Mouse (Mus musculus) retina, embryonic 14.5 days (tissue): ENCODE results near the gene Mmrn2.

ENCODE experiments used
- DNase-seq: peaks from one replicate; pipeline ENCODE4 v3.0.0-alpha.2; 2015; ENCODE audit warnings: low spot score

The Mmrn2 gene

GRCm38 (mm10) chr14:34375415-34375904 is at the start of gene Mmrn2:
TSS of gene Mmrn2 (plus strand) at chr14:34375465.
- DNase-seq = no peak

- no peak for DNase-seq
Measured at GRCm38 (mm10) chr14:34326606-34327005, 48.7 kb upstream of the Mmrn2 start.

DNA sequence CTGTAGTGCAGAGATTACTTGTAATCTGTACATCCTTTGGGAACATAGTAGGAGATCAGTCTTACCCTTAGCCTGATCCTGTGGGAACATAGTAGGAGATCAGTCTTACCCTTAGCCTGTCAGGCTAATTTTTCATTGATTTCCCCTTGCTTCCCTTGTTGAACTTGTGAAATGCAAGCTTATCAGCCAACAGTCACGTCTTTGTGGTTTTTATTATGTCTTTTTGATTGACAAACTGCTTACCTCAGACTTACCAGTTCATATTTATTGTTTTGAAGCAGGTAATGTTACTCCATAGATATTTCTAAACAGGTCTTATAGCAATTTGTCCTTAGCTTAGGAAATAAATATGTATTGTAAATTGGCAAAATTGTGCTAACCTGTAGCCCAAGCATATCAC is 47.6 kb upstream of the Mmrn2 start:
- no peak for DNase-seq

DNA sequence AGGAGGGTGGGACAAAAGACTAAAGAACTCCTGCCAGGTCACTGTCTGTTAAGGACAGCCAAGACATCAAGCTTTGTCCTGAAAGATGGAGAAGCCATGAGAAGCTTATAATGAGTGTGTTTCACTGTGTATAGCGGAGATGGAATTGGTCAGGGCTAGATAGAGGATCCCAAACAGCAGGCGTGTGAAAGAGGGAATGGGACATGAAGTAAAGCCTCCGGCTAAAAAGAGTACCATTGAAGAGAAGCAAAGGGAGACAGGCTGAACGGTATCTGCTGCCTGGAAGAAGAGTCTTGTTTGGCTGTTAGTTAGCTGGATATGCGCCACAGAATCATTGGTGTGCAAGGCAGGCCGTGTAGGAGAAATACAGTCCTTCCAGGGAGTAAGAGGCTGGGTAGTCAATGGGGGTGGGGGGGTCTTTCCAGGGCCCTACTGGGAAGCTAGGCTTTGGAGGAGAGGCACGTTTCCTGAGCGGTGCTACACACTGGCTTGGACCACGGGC is 44.6 kb upstream of the Mmrn2 start:
- DNase-seq = no peak

GRCm38 (mm10) chr14:34331886-34332285 is 43.4 kb upstream of the Mmrn2 start:
- DNase-seq = no peak

GRCm38 (mm10) chr14:34332476-34332875 is 42.8 kb upstream of the Mmrn2 start:
- no peak for DNase-seq

DNA sequence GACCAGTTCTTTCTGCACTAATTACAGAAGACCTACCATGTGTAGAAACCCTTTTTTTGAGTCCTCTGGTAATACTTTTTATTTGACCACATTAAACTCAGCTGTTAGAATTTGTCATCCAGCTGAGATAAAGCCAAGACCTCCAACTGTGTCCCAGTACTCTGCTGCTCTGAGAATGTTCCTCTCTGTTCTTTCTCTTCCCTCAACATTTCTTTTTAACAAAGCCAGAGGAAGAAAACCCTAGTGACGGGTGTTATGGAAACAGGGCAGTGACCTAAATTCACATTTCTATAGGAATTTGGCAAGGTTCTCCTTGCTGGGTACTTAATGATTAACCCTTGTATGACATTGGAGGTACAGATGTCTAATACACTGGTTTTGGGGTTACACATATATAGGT is 35.8 kb upstream of the Mmrn2 start:
- DNase-seq = no peak

DNA sequence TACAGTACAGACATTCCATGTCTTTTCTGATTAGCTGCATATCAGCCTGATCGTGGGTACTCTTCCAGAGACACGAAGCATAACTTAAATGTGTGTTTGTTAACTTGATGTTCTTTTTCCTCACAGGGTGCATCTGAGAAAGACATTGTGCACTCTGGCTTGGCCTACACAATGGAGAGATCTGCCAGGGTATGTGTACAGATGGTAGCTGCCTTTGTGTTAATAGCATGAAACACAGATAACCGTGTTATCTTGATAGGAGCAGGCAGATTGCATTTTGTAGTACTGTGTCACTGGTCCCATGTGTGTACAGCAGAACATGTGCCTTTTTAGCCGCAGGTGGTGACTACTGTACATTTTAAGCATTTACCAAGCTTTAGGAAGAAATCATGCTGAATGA is 33.3 kb upstream of the Mmrn2 start:
- no peak for DNase-seq

DNA sequence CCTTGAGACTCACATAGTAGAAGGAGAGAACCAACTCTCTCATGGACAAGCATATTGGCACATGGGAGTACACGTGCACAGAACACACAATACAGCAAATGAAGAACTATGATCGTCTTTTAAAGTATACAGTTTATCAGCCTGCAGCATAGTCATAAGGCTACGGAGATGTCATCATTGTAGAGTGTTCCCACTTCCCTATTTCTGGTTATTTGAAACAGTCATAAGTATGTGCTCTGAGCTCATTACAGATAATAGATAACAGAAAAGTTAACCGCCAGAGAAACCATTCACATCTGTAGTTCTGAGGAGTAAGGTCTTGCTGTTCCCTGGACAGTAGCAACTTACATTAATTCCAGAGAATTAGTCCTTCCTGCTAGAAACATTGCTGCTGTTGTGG is 32.2 kb upstream of the Mmrn2 start:
- DNase-seq = no peak

DNA sequence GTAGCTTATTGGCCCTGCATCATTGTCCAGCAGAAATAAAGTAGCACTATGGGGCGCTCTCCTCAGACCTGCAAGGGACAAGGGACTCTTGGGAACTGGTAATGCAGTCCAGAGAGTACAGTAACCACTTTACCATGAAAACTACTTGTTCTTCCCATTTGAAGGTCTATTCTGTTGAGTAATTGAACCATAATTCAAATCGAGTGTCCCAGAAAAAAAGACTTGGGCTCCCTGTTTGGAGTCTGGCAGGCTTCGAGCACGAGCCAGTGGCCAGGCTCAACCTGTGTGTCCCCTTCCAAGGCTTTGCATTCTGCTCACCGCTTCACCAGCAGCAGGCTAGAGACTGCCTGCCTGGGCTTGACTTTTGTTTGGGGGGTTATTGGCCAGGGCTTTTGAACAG is 30.9 kb upstream of the Mmrn2 start:
- no peak for DNase-seq

GRCm38 (mm10) chr14:34345771-34346566 is 29.3 kb upstream of the Mmrn2 start:
- peak; percentile 29 for DNase-seq

DNA sequence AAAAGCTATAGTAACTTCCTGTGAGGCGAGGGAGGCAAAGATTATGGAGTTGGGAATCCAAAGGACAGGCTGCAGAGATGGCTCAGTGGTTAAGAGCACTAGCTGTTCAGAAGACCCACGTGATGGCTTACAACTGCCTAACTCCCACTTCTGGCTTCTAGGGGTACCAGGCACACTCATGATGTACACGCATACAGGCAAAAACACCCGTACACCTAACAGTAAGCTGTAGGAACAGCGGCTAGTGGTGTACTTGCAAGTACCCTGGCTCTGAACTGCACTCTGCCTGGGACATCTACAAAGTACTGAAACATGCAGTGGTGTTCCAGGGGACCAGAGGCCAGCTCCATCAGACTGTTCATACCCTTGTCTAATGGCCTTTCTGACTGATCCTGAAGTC is 28.2 kb upstream of the Mmrn2 start:
- DNase-seq = no peak

DNA sequence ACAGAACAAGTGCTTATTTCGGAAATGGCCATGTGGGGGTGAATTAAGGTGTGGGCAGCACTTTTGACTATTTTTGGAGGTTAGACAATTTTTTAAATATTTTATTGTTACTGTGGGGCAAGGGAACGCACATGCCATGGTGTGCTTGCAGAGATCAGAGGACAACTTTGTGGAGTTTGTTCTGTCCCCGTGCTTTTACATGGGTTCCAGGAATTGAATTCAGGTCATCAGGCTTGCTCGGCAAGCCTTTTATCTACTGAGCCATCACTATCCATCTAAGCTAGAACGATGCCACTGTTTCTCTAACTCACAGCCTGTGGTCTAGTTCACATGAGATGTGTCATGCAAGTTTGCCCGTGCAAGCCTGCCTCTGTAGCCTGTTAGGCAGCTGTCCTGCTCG is 27.0 kb upstream of the Mmrn2 start:
- DNase-seq = no peak

- DNase-seq = no peak
Measured at GRCm38 (mm10) chr14:34349007-34349406, 26.3 kb upstream of the Mmrn2 start.

- DNase-seq = no peak
Measured at GRCm38 (mm10) chr14:34351660-34352059, 23.6 kb upstream of the Mmrn2 start.

DNA sequence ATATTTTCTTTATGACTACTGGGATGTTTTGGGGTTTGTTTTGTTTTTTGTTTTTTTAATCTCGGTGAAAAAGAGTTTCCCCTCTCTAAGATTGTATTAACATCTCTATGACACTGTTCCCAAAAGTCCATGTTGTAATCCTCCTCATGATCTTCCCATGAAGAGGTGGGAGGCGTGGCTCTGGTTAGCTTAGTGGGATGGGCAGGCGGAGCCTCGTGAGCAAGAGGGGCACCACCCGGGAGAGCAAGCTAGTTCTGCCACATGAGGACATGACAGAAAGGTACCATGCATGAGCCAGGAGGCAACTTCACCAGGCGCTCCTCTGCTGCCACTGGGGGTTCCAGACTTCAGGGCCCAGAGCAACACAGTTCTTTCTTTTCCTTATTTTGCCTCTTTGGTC is 22.7 kb upstream of the Mmrn2 start:
- DNase-seq = no peak

- no peak for DNase-seq
Measured at GRCm38 (mm10) chr14:34353326-34353725, 21.9 kb upstream of the Mmrn2 start.

- DNase-seq = no peak
Measured at GRCm38 (mm10) chr14:34354456-34354855, 20.8 kb upstream of the Mmrn2 start.

DNA sequence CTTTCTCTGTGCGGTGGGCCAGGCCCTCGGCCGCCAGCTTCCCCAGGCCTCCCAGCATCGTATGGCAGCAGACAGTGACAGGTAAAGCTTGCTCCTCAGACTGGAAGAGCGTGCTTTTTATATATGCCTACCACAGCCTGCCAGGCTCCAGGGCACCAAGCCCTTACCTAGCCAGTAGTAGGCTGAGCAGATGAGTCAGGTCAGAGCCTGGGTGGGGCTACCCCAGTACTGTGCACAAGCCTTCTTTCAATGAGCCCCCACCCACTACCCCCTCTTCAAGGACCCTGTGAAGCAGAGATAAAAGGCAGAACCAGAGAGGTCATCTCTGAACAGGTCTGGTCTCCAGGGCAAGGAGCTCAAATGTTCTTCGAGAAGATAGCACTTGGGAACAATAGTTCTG is 20.0 kb upstream of the Mmrn2 start, which contains the start of gene Fam25c:
Gene Fam25c (minus strand): TSS at position 133 of the 400 bp plus-strand sequence.
- no peak for DNase-seq

DNA sequence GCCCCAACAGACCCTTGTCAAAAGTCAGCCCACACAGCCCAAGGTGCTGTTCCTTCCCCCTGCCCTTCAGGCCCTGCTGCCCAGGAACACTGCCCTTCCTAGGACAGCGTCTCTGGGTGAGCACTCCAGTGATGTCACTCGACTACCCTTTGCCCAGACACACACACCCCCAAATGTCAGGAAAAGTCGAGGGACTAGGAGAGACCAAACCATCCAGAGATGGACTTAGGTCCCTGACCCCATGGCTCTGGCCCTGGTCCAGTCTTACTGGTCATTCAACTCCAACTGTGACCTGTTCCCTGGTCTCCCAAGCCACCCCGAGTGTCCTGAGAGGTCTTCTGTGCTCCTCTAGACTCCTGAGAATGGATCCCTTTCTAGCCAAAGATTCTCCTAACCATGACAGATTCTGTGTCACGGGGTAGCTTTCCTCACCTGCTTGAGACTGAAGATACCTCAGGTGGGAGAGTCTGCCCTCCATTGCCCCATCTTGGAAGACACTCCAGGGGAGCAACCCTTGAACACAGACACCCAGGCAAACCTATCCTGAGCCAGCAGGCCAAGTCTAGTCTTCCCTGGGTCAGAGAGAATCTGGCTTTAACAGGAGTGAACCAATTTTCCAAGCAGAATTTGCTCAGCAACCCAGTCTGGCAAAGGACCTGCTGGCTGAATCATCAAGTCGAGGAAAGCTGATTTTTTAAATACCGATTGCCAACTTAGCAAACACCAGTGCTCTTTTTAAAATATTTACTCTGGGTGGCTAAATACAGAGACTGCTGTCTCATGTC is 17.4 kb upstream of the Mmrn2 start:
- DNase-seq = no peak

GRCm38 (mm10) chr14:34359676-34360244 is 15.5 kb upstream of the Mmrn2 start:
- no peak for DNase-seq

DNA sequence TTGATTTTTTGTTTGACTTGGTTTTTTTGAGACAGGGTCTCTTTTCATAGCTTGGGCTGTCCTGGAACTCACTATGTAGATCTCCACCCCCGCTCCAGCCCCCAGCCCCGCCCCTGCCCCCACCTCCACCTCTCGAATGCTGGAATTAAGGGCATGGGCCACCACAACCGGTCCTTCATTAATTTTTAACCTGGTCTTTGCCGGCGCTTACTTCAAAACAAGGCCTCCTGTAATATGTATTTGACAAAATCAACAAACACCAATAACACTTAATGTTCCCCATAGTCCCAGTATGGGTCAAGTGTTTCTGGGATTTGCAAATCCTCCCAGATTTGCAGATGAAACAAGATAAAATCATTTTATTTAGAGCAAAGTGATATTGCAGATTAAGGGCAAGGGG is 15.0 kb upstream of the Mmrn2 start:
- no peak for DNase-seq

DNA sequence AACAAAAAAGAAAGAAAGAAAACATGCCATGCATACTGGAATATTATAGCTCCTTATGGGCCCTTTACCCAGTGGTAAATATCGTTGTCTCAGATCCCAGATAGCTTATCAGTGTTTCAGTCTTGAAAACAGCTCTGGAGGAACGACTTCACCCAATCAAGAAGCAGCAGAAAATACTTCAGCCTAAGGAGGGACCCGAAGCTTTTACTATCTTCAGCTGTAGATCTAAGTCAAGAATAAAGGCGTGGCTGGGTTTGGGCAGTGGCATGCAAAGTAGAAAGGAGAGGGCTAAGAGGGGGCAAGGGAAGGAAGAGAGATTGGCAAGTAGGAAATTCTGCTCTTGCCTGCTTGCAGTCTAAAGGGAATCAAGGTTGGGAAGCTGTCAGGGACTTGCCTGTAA is 13.1 kb upstream of the Mmrn2 start:
- no peak for DNase-seq
